Mouse (Mus musculus) c-Kit-positive CD71-negative TER-119-negative erythroid progenitor cells, embryonic 14.5 days (primary cell): Measurements from ENCODE around the gene Irgc1.

Experiments used
- DNase-seq: peaks from one replicate; pipeline ENCODE4 v3.0.0-alpha.2; 2013; ENCODE audit warnings: low read depth

The Irgc1 gene

GRCm38 (mm10) chr7:24399256-24400081, 52.6 kb downstream of the Irgc1 start, which contains the start of gene Smg9:
Smg9 (plus strand) TSS chr7:24399619.
- DNase-seq = peak; percentile 99

- no peak for DNase-seq
Measured at GRCm38 (mm10) chr7:24398364-24398913, 53.7 kb downstream of the Irgc1 start.

GRCm38 (mm10) chr7:24396832-24397231, 55.3 kb downstream of the Irgc1 start:
- DNase-seq = no peak

- DNase-seq = no peak
Measured at GRCm38 (mm10) chr7:24394475-24395161, 57.5 kb downstream of the Irgc1 start.

- no peak for DNase-seq
Measured at GRCm38 (mm10) chr7:24394054-24394453, 58.0 kb downstream of the Irgc1 start.

GRCm38 (mm10) chr7:24391687-24392086, 60.4 kb downstream of the Irgc1 start:
- DNase-seq = no peak

GRCm38 (mm10) chr7:24391077-24391476, 61.0 kb downstream of the Irgc1 start:
- no peak for DNase-seq

- no peak for DNase-seq
Measured at GRCm38 (mm10) chr7:24390512-24390911, 61.6 kb downstream of the Irgc1 start.

GRCm38 (mm10) chr7:24389516-24390187, 62.4 kb downstream of the Irgc1 start:
- no peak for DNase-seq

GRCm38 (mm10) chr7:24387059-24387556, 65.0 kb downstream of the Irgc1 start:
- peak; percentile 64 for DNase-seq

GRCm38 (mm10) chr7:24384827-24385226, 67.3 kb downstream of the Irgc1 start:
- DNase-seq = no peak

- DNase-seq = no peak
Measured at GRCm38 (mm10) chr7:24384070-24384469, 68.0 kb downstream of the Irgc1 start.

- DNase-seq = no peak
Measured at GRCm38 (mm10) chr7:24382730-24383372, 69.2 kb downstream of the Irgc1 start.
